Comparison of ENCODE assay signal across 25 mouse cellular contexts in genomic region chr1:132653161-132653560, GRCm38 (mm10).
DNase-seq lines count a peak whose midpoint lies in the region; ATAC-seq and TF ChIP-seq lines count a peak whose summit lies in the region.
"Had no signal": no experiment of that assay in that cellular context is flagged by ENCODE, and none has a peak within 500 bp of the region (broad histone marks: within the 10 kb centered on the region; RNA-seq: fewer than 3 reads in every experiment).

No protein-coding gene starts in this region.

- H3K9me3 ChIP-seq in hindbrain, embryonic 13.5 days = no peaks in the 10 kb centered on the region
- H3K9me3 ChIP-seq in hindbrain, embryonic 16.5 days (ENCODE audit: control insufficient read depth, low read length) = no peaks in the 10 kb centered on the region
- H3K9me3 ChIP-seq in midbrain, embryonic 13.5 days = no peaks in the 10 kb centered on the region
- no peaks in the 10 kb centered on the region for H3K9me3 ChIP-seq in midbrain, embryonic 10.5 days (replicated peaks)
- H3K9me3 ChIP-seq: embryonic facial prominence, embryonic 13.5 days; limb, embryonic 10.5 days; liver, embryonic 15.5 days; lung, embryonic 15.5 days; neural tube, embryonic 12.5 days had no signal

- H3K27me3 ChIP-seq in hindbrain, embryonic 13.5 days = no peaks in the 10 kb centered on the region
- no peaks in the 10 kb centered on the region for H3K27me3 ChIP-seq in hindbrain, embryonic 16.5 days (replicated peaks; ENCODE audit: control insufficient read depth, insufficient read depth, low read length)
- H3K27me3 ChIP-seq in midbrain, embryonic 13.5 days = no peaks in the 10 kb centered on the region
- H3K27me3 ChIP-seq in midbrain, embryonic 10.5 days (ENCODE audit: low read depth, poor library complexity, severe bottlenecking) = no peaks in the 10 kb centered on the region
- H3K27me3 ChIP-seq: embryonic facial prominence, embryonic 13.5 days; liver, embryonic 15.5 days; lung, embryonic 15.5 days; neural tube, embryonic 12.5 days had no signal

- H3K9ac ChIP-seq in hindbrain, embryonic 13.5 days = no peak overlapping the region
- no peak overlapping the region; the same call in 1 of the 2 replicates for H3K9ac ChIP-seq in hindbrain, embryonic 16.5 days (ENCODE audit: low read depth, low read length)
- H3K9ac ChIP-seq in midbrain, embryonic 13.5 days (replicated peaks) = no peak overlapping the region
- H3K9ac ChIP-seq: embryonic facial prominence, embryonic 13.5 days; liver, embryonic 15.5 days; lung, embryonic 15.5 days had no signal

- H3K4me1 ChIP-seq in hindbrain, embryonic 13.5 days (replicated peaks) = peaks cover 78% of the 10 kb centered on the region
- H3K4me1 ChIP-seq in hindbrain, embryonic 16.5 days (ENCODE audit: control insufficient read depth, insufficient read depth, low read depth, low read length) = peaks cover 34% of the 10 kb centered on the region
- peaks cover 60% of the 10 kb centered on the region for H3K4me1 ChIP-seq in midbrain, embryonic 13.5 days (replicated peaks)
- H3K4me1 ChIP-seq in midbrain, embryonic 10.5 days = peaks cover 40% of the 10 kb centered on the region
- peaks cover 67% of the 10 kb centered on the region for H3K4me1 ChIP-seq in olfactory bulb, adult 2 months (ENCODE audit: control insufficient read depth, insufficient read depth, low read length)
- H3K4me1 ChIP-seq: embryonic facial prominence, embryonic 13.5 days; liver, embryonic 15.5 days; lung, embryonic 15.5 days had no signal

- H3K36me3 ChIP-seq in hindbrain, embryonic 13.5 days = no peaks in the 10 kb centered on the region
- no peaks in the 10 kb centered on the region for H3K36me3 ChIP-seq in hindbrain, embryonic 16.5 days (ENCODE audit: control insufficient read depth, insufficient read depth, low read length)
- 0 out of 2 replicates have a peak, but pooled peaks cover 6% of the 10 kb centered on the region for H3K36me3 ChIP-seq in midbrain, embryonic 13.5 days
- no peaks in the 10 kb centered on the region for H3K36me3 ChIP-seq in midbrain, embryonic 10.5 days
- H3K36me3 ChIP-seq: embryonic facial prominence, embryonic 13.5 days; limb, embryonic 10.5 days; liver, embryonic 15.5 days; lung, embryonic 15.5 days; neural tube, embryonic 12.5 days had no signal

- peak overlapping the region; percentile 79; the same call in 1 of the 2 replicates for H3K27ac ChIP-seq in hindbrain, embryonic 13.5 days
- no peak overlapping the region for H3K27ac ChIP-seq in hindbrain, embryonic 16.5 days (ENCODE audit: low read depth, low read length)
- H3K27ac ChIP-seq in midbrain, embryonic 13.5 days = 0 out of 2 replicates have a peak overlapping the region, but pooled peaks have one; percentile 63
- H3K27ac ChIP-seq in midbrain, embryonic 10.5 days (replicated peaks) = no peak overlapping the region
- H3K27ac ChIP-seq in olfactory bulb, adult 2 months (ENCODE audit: insufficient read depth, low read depth, low read length) = peak overlapping the region; percentile 36
- H3K27ac ChIP-seq: embryonic facial prominence, embryonic 13.5 days; limb, embryonic 10.5 days; liver, embryonic 15.5 days; lung, embryonic 15.5 days; neural tube, embryonic 12.5 days had no signal

- no peak overlapping the region for H3K4me3 ChIP-seq in hindbrain, embryonic 13.5 days
- no peak overlapping the region for H3K4me3 ChIP-seq in hindbrain, embryonic 16.5 days (ENCODE audit: low read length)
- H3K4me3 ChIP-seq in midbrain, embryonic 13.5 days (replicated peaks) = no peak overlapping the region
- no peak overlapping the region for H3K4me3 ChIP-seq in midbrain, embryonic 10.5 days
- H3K4me3 ChIP-seq in olfactory bulb, adult 2 months (ENCODE audit: insufficient read depth, low read depth, low read length) = no peak overlapping the region
- H3K4me3 ChIP-seq: embryonic facial prominence, embryonic 13.5 days; erythroblast, embryonic 14.5 days; limb, embryonic 10.5 days; liver, embryonic 15.5 days; lung, embryonic 15.5 days; neural tube, embryonic 12.5 days had no signal

- DNase-seq in midbrain, embryonic 10.5 days (ENCODE audit: low spot score) = no peak
- peak; percentile 53 for DNase-seq in brain, adult 2 months (ENCODE audit: low read depth, low spot score)
- no peak for DNase-seq in kidney, adult 18-20 months
- DNase-seq: adrenal gland, postnatal 14 days; B cell, adult 2 months; cerebellum, adult 8-10 months; cerebellum, postnatal 36 days; embryo, embryonic 11 days; gastrocnemius, postnatal 10 days; heart, adult 11 months; kidney, postnatal 36 days; liver; lung, postnatal 4 days; thymus, postnatal 14 days had no signal

- TF ChIP-seq POLR2A in olfactory bulb, adult 2 months (IDR thresholded peaks at IDR 0.05; ENCODE audit: insufficient read depth, low read depth, low read length) = no peak

- no peak for ATAC-seq in hindbrain, embryonic 13.5 days (ENCODE audit: low FRiP score)
- ATAC-seq in hindbrain, embryonic 16.5 days = no peak
- ATAC-seq in midbrain, embryonic 13.5 days = 0 out of 2 replicates have a peak, but pooled peaks have one; percentile 2

- H3K4me2 ChIP-seq in hindbrain, embryonic 13.5 days = no peak overlapping the region
- no peak overlapping the region for H3K4me2 ChIP-seq in hindbrain, embryonic 16.5 days (ENCODE audit: low read length)
- H3K4me2 ChIP-seq in midbrain, embryonic 13.5 days (replicated peaks) = no peak overlapping the region
- H3K4me2 ChIP-seq: embryonic facial prominence, embryonic 13.5 days; heart, embryonic 11.5 days; liver, embryonic 15.5 days; lung, embryonic 15.5 days; neural tube, embryonic 12.5 days had no signal

- 83% methylated on average over 9 of the region's 9 CpGs for WGBS in hindbrain, embryonic 13.5 days
- 72% methylated on average over 9 of the region's 9 CpGs for WGBS in hindbrain, embryonic 16.5 days
- whole genome bisulfite sequencing in midbrain, embryonic 13.5 days = 85% methylated on average over 9 of the region's 9 CpGs
- WGBS in midbrain, embryonic 10.5 days = 87% methylated on average over 9 of the region's 9 CpGs
- 50% methylated on average over 9 of the region's 9 CpGs for WGBS in olfactory bulb, adult 2 months

- TF ChIP-seq CTCF in olfactory bulb, adult 2 months (IDR thresholded peaks at IDR 0.05; ENCODE audit: insufficient read depth, low read depth, low read length) = no peak

Comparison
In these comparisons a context has a peak if more than half of its experiments do, and no peak if none do; other contexts are left out.
1. H3K27ac ChIP-seq: peak in hindbrain, embryonic 13.5 days (single experiment), midbrain, embryonic 13.5 days (single experiment) and olfactory bulb, adult 2 months (single experiment); none in hindbrain, embryonic 16.5 days (single experiment) and midbrain, embryonic 10.5 days (single experiment).